ENCODE assay signal across 20 mouse cellular contexts in genomic region chr14:30242166-30242817, GRCm38 (mm10).
DNase-seq lines count a peak whose midpoint lies in the region; ATAC-seq lines count a peak whose summit lies in the region.
"Had no signal": no experiment of that assay in that cellular context is flagged by ENCODE, and none has a peak within 500 bp of the region (broad histone marks: within the 10 kb centered on the region; RNA-seq: fewer than 3 reads in every experiment).

No protein-coding gene starts in this region.

- no peak overlapping the region for H3K9ac ChIP-seq in kidney, embryonic 15.5 days
- no peak overlapping the region for H3K9ac ChIP-seq in kidney, embryonic 16.5 days (replicated peaks; ENCODE audit: low read length)
- H3K9ac ChIP-seq in liver, embryonic 12.5 days, result peak overlapping the region; percentile 37
- H3K9ac ChIP-seq: embryonic facial prominence, embryonic 12.5 days; limb, embryonic 13.5 days; lung, embryonic 15.5 days; midbrain, embryonic 13.5 days; neural tube, embryonic 12.5 days had no signal

- no peak overlapping the region for H3K4me3 ChIP-seq in kidney, embryonic 15.5 days (replicated peaks)
- H3K4me3 ChIP-seq in kidney, embryonic 16.5 days (ENCODE audit: low read length), result no peak overlapping the region
- H3K4me3 ChIP-seq in liver, embryonic 12.5 days, result peak overlapping the region; percentile 7; the same call in 1 of the 2 replicates
- H3K4me3 ChIP-seq: embryonic facial prominence, embryonic 12.5 days; left cerebral cortex, adult 2 months; limb, embryonic 13.5 days; lung, embryonic 15.5 days; midbrain, embryonic 13.5 days; neural tube, embryonic 12.5 days had no signal

- no peaks in the 10 kb centered on the region for H3K4me1 ChIP-seq in kidney, embryonic 15.5 days
- H3K4me1 ChIP-seq in kidney, embryonic 16.5 days (ENCODE audit: insufficient read depth, low read length), result no peaks in the 10 kb centered on the region
- H3K4me1 ChIP-seq in liver, embryonic 12.5 days, result peaks cover 44% of the 10 kb centered on the region
- H3K4me1 ChIP-seq: embryonic facial prominence, embryonic 12.5 days; limb, embryonic 13.5 days; lung, embryonic 15.5 days; midbrain, embryonic 13.5 days; neural tube, embryonic 12.5 days had no signal

- WGBS in kidney, embryonic 15.5 days, result 82% methylated on average over 13 of the region's 13 CpGs
- 82% methylated on average over 13 of the region's 13 CpGs for WGBS in kidney, embryonic 16.5 days
- 43% methylated on average over 13 of the region's 13 CpGs for WGBS in liver, embryonic 12.5 days (ENCODE audit: insufficient replicate concordance)

- 0 out of 2 replicates have a peak, but pooled peaks have one; percentile 54 for ATAC-seq in kidney, embryonic 15.5 days (replicated peaks; ENCODE audit: low FRiP score)
- ATAC-seq in kidney, embryonic 16.5 days (ENCODE audit: low FRiP score, low TSS enrichment), result no peak
- peak; percentile 97 for ATAC-seq in liver, embryonic 12.5 days
- ATAC-seq in megakaryocyte-erythroid progenitor cell, adult 5-6 weeks (replicated peaks; ENCODE audit: low FRiP score, low TSS enrichment, poor library complexity, severe bottlenecking), result peak; percentile 87
- ATAC-seq: midbrain, embryonic 13.5 days had no signal

- H3K9me3 ChIP-seq in kidney, embryonic 15.5 days (replicated peaks), result no peaks in the 10 kb centered on the region
- H3K9me3 ChIP-seq in kidney, embryonic 16.5 days (ENCODE audit: low read length), result no peaks in the 10 kb centered on the region
- H3K9me3 ChIP-seq in liver, embryonic 12.5 days (replicated peaks), result no peaks in the 10 kb centered on the region
- H3K9me3 ChIP-seq: embryonic facial prominence, embryonic 12.5 days; limb, embryonic 13.5 days; lung, embryonic 15.5 days; midbrain, embryonic 13.5 days; neural tube, embryonic 12.5 days had no signal

- no peak overlapping the region for H3K27ac ChIP-seq in kidney, embryonic 15.5 days
- H3K27ac ChIP-seq in kidney, embryonic 16.5 days (ENCODE audit: low read length), result no peak overlapping the region
- H3K27ac ChIP-seq in liver, embryonic 12.5 days, result peak overlapping the region; percentile 94
- H3K27ac ChIP-seq: embryonic facial prominence, embryonic 12.5 days; left cerebral cortex, adult 2 months; limb, embryonic 13.5 days; lung, embryonic 15.5 days; midbrain, embryonic 13.5 days; neural tube, embryonic 12.5 days had no signal

- H3K27me3 ChIP-seq in kidney, embryonic 15.5 days, result no peaks in the 10 kb centered on the region
- H3K27me3 ChIP-seq in kidney, embryonic 16.5 days (ENCODE audit: insufficient read depth, low read length), result no peaks in the 10 kb centered on the region
- H3K27me3 ChIP-seq in liver, embryonic 12.5 days (replicated peaks), result no peaks in the 10 kb centered on the region
- H3K27me3 ChIP-seq: embryonic facial prominence, embryonic 12.5 days; limb, embryonic 13.5 days; lung, embryonic 15.5 days; midbrain, embryonic 13.5 days; neural tube, embryonic 12.5 days had no signal

- DNase-seq in c-Kit-positive CD71-positive TER-119-positive erythroid progenitor cells, embryonic 14.5 days (ENCODE audit: low spot score), result peak; percentile 79
- DNase-seq in adrenal gland, postnatal 36 days, result no peak
- no peak for DNase-seq in layer of hippocampus, adult 9-11 months
- DNase-seq: B cell, adult 2 months; cerebellum, adult 11 months; cerebellum, postnatal 10 days; heart, adult 18-20 months; kidney, adult 8-10 months; kidney, postnatal 36 days; right cerebral cortex, adult 18-20 months had no signal

- no peak overlapping the region for H3K4me2 ChIP-seq in kidney, embryonic 15.5 days
- no peak overlapping the region for H3K4me2 ChIP-seq in kidney, embryonic 16.5 days (replicated peaks; ENCODE audit: low read depth, low read length)
- H3K4me2 ChIP-seq in liver, embryonic 12.5 days, result peak overlapping the region; percentile 49
- H3K4me2 ChIP-seq: embryonic facial prominence, embryonic 12.5 days; limb, embryonic 13.5 days; lung, embryonic 15.5 days; midbrain, embryonic 13.5 days; neural tube, embryonic 12.5 days had no signal

- H3K36me3 ChIP-seq in kidney, embryonic 15.5 days, result no peaks in the 10 kb centered on the region
- no peaks in the 10 kb centered on the region for H3K36me3 ChIP-seq in kidney, embryonic 16.5 days (ENCODE audit: insufficient read depth, low read length)
- no peaks in the 10 kb centered on the region for H3K36me3 ChIP-seq in liver, embryonic 12.5 days
- H3K36me3 ChIP-seq: embryonic facial prominence, embryonic 12.5 days; limb, embryonic 13.5 days; lung, embryonic 15.5 days; midbrain, embryonic 13.5 days; neural tube, embryonic 12.5 days had no signal
